Mouse (Mus musculus) erythroblast, embryonic 14.5 days (primary cell): ENCODE measurements at regions not wholly inside any gene's neighbourhood (a gene's known extent, or its start where the extent isn't known, plus 50 kb on each side); places are given as distances from the start of the nearest gene placed in this dataset.

Experiments used
- GATA1 ChIP-seq: IDR thresholded peaks from 2 replicates; pipeline ENCODE4 v1.6.1; 2012; ENCODE audit warnings: low read length, inconsistent platforms, mixed read lengths
- TAL1 ChIP-seq: IDR thresholded peaks from 3 replicates; pipeline ENCODE4 v1.6.1; 2012; ENCODE audit warnings: low read length, inconsistent platforms, mixed read lengths

GRCm38 (mm10) chr16:29904183-29904775, 159.9 kb upstream of the Hes1 start:
- no peak for TF ChIP-seq GATA1
- TF ChIP-seq TAL1, result no peak
